Mouse (Mus musculus) neural tube, embryonic 13.5 days (tissue): ENCODE measurements around the gene Idi2. TPM values are rescaled to one million over a fixed set of nuclear protein-coding genes. Genes with fewer than 3 reads are reported as not detected.

ENCODE experiments used
- microRNA-seq: library from miRNA; unstranded; fragments of <30 nt; microRNA quantifications from one replicate; pipeline ENCODE4, GENCODE M21; 2016
- polyA plus RNA-seq: library from polyadenylated mRNA; unstranded; fragments of >200 nt; fragmentation: Nextera tagmentation; extraction: Ambion mirVana; gene quantifications from 2 replicates; pipeline ENCODE4 v1.2.1, GENCODE M21; 2015

Gene Idi2
- polyA plus RNA-seq, 1 experiment from 2014 or later, result not detected

Small RNA genes lying within 50 kb of the gene (microRNA-seq; reads per million reads assigned to microRNA genes)
- not detected for gene Gm22750

Other genes with a start within 250 kb of the Idi2 start
- 49.4 and 51.8 TPM in 2 replicates for gene Wdr37, start 81.0 kb upstream of the Idi2 start, polyA plus RNA-seq
- 84.2 and 90.0 TPM in 2 replicates for gene Idi1, start 67.4 kb upstream of the Idi2 start, polyA plus RNA-seq
- gene Gm9745, start 4.6 kb upstream of the Idi2 start, polyA plus RNA-seq, result not detected in 2 replicates
- gene Gtpbp4, start 43.2 kb downstream of the Idi2 start, polyA plus RNA-seq, result 71.8 and 76.8 TPM in 2 replicates
- gene Larp4b, start 141.0 kb downstream of the Idi2 start, polyA plus RNA-seq, result 31.6 and 35.8 TPM in 2 replicates